Mouse (Mus musculus): ENCODE results near the gene Bhlhb9. TPM values are rescaled to one million over a fixed set of nuclear protein-coding genes. Genes with fewer than 3 reads are reported as not detected.

Gene Bhlhb9
- total and polyA plus RNA-seq, 3 experiments = 0.01 TPM; not detected in 2

GRCm38 (mm10) chrX:135916580-135916979 lies 119.2 kb downstream of the Bhlhb9 start:
- H3K36me3 ChIP-seq (ENCODE audit: control insufficient read depth in 1 of 2, insufficient read depth in 2 of 2, low read length in 2 of 2) = no peaks in the 10 kb centered on the region
- no peak for TF ChIP-seq USF1 (IDR thresholded peaks at IDR 0.05; ENCODE audit: low read depth, low read length)
- no peak for TF ChIP-seq ZC3H11A (IDR thresholded peaks at IDR 0.05; ENCODE audit: low read depth, low read length)
- TF ChIP-seq RCOR1 (IDR thresholded peaks at IDR 0.05; ENCODE audit: low read depth, low read length) = no peak
- TF ChIP-seq MAX (IDR thresholded peaks at IDR 0.05; ENCODE audit: low read length) = no peak
- no peak for TF ChIP-seq ZNF384 (IDR thresholded peaks at IDR 0.05; ENCODE audit: low read depth, low read length)
- no peak for TF ChIP-seq CTCF (IDR thresholded peaks at IDR 0.05 in 2 of 3, conservative IDR thresholded peaks at IDR 0.05 in 1 of 3; ENCODE audit: control insufficient read depth in 1 of 3, insufficient read depth in 1 of 3, low read depth in 2 of 3, low read length in 3 of 3, poor library complexity in 1 of 3, severe bottlenecking in 1 of 3)
- TF ChIP-seq E2F4 (IDR thresholded peaks at IDR 0.05; ENCODE audit: borderline replicate concordance, low read depth, low read length) = no peak
- no peak for TF ChIP-seq HCFC1 (IDR thresholded peaks at IDR 0.05; ENCODE audit: low read depth, low read length)
- TF ChIP-seq MXI1 (IDR thresholded peaks at IDR 0.05; ENCODE audit: low read depth, low read length) = no peak
- TF ChIP-seq KAT2A (conservative IDR thresholded peaks at IDR 0.05; ENCODE audit: low read depth, low read length) = no peak
- TF ChIP-seq POLR2AphosphoS2 (IDR thresholded peaks at IDR 0.05; ENCODE audit: low read length) = no peak
- no peak for TF ChIP-seq SMC3 (IDR thresholded peaks at IDR 0.05; ENCODE audit: low read depth, low read length)
- no peak for TF ChIP-seq GATA1 (IDR thresholded peaks at IDR 0.05; ENCODE audit: low read depth, low read length)
- TF ChIP-seq JUND (IDR thresholded peaks at IDR 0.05; ENCODE audit: low read depth, low read length) = no peak
- no peak for TF ChIP-seq MAZ (IDR thresholded peaks at IDR 0.05; ENCODE audit: low read depth, low read length)
- TF ChIP-seq MAFK (IDR thresholded peaks at IDR 0.05; ENCODE audit: borderline replicate concordance, low read depth, low read length) = no peak
- no peak overlapping the region for H3K4me3 ChIP-seq (ENCODE audit: control insufficient read depth in 1 of 2, insufficient read depth in 1 of 2, low read depth in 2 of 2, low read length in 2 of 2)
- H3K9ac ChIP-seq (ENCODE audit: control insufficient read depth, low read depth, low read length, poor library complexity, severe bottlenecking) = no peak overlapping the region
- no peak for DNase-seq (ENCODE audit: low read depth, low spot score)
- H3K27me3 ChIP-seq (ENCODE audit: control insufficient read depth in 1 of 2, insufficient read depth in 2 of 2, low read length in 2 of 2) = no peaks in the 10 kb centered on the region; a peak in 1 of 4 replicates
- H3K27ac ChIP-seq (ENCODE audit: control insufficient read depth, low read depth, low read length) = no peak overlapping the region
- no peaks in the 10 kb centered on the region for H3K79me2 ChIP-seq (ENCODE audit: control insufficient read depth, insufficient read depth, low read length, poor library complexity)
- H3K9me3 ChIP-seq (replicated peaks; ENCODE audit: insufficient read depth, low read length) = no peaks in the 10 kb centered on the region
- no peaks in the 10 kb centered on the region for H3K4me1 ChIP-seq (ENCODE audit: control insufficient read depth in 1 of 2, insufficient read depth in 2 of 2, low read length in 2 of 2)

- no peak for TF ChIP-seq ZKSCAN1 (IDR thresholded peaks at IDR 0.05; ENCODE audit: low read depth, low read length)
- no peak for TF ChIP-seq TBP (IDR thresholded peaks at IDR 0.05; ENCODE audit: low read depth, low read length)
- TF ChIP-seq GABPA (IDR thresholded peaks at IDR 0.05; ENCODE audit: low read depth, low read length) = no peak
- TF ChIP-seq NRF1 (IDR thresholded peaks at IDR 0.05; ENCODE audit: insufficient read depth, low read depth, low read length, poor library complexity, severe bottlenecking) = no peak
- TF ChIP-seq SMC3 (IDR thresholded peaks at IDR 0.05; ENCODE audit: low read depth, low read length) = no peak
- no peak for TF ChIP-seq CHD1 (IDR thresholded peaks at IDR 0.05; ENCODE audit: low read depth, low read length)
- Histone ChIP-seq H3K4me1 (ENCODE audit: control insufficient read depth in 1 of 2, insufficient read depth in 2 of 2, low read length in 2 of 2) (no peaks in the 10 kb centered on the region), H3K36me3 (ENCODE audit: control insufficient read depth in 1 of 2, insufficient read depth in 2 of 2, low read length in 2 of 2) (no peaks in the 10 kb centered on the region), H3K9me3 (replicated peaks; ENCODE audit: insufficient read depth, low read length) (no peaks in the 10 kb centered on the region), H3K4me3 (ENCODE audit: control insufficient read depth in 1 of 2, insufficient read depth in 1 of 2, low read depth in 2 of 2, low read length in 2 of 2) (no peak overlapping the region), H3K27ac (ENCODE audit: control insufficient read depth, low read depth, low read length) (no peak overlapping the region), H3K9ac (ENCODE audit: control insufficient read depth, low read depth, low read length, poor library complexity, severe bottlenecking) (no peak overlapping the region), H3K27me3 (ENCODE audit: control insufficient read depth in 1 of 2, insufficient read depth in 2 of 2, low read length in 2 of 2) (no peaks in the 10 kb centered on the region; a peak in 1 of 4 replicates), H3K79me2 (ENCODE audit: control insufficient read depth, insufficient read depth, low read length, poor library complexity) (no peaks in the 10 kb centered on the region)
- DNase-seq (ENCODE audit: low read depth, low spot score) = no peak
Observed at GRCm38 (mm10) chrX:135917116-135917515, 119.7 kb downstream of the Bhlhb9 start.
